Mouse (Mus musculus) bone marrow macrophage, adult 2 months (primary cell): ENCODE results near the gene Ankfy1. TPM values are rescaled to one million over a fixed set of nuclear protein-coding genes. Genes with fewer than 3 reads are reported as not detected.

Experiments used
- H3K27ac ChIP-seq: 2 replicates; pipeline ENCODE4 v1.5.1; 2012; ENCODE audit warnings: low read depth, low read length; ENCODE audit not compliant: insufficient read depth
- H3K4me1 ChIP-seq: 2 replicates; pipeline ENCODE4 v1.6.1; 2012; ENCODE audit warnings: low read length; ENCODE audit not compliant: control insufficient read depth, insufficient read depth
- H3K4me3 ChIP-seq: 2 replicates; pipeline ENCODE4 v1.5.1; 2012; ENCODE audit warnings: mild to moderate bottlenecking, low read length, moderate library complexity; ENCODE audit not compliant: insufficient read depth
- CTCF ChIP-seq: IDR thresholded peaks from 2 replicates; pipeline ENCODE4 v1.5.1; 2012; ENCODE audit warnings: low read depth, mild to moderate bottlenecking, low read length, moderate library complexity
- POLR2A ChIP-seq: IDR thresholded peaks from 2 replicates; pipeline ENCODE4 v1.6.1; 2012; ENCODE audit warnings: mild to moderate bottlenecking, low read depth, low read length, borderline replicate concordance
- polyA plus RNA-seq: library from polyadenylated mRNA; stranded (reverse); fragments of >200 nt; gene quantifications from 2 replicates; pipeline ENCODE4 v1.2.4, GENCODE M21; 2012; ENCODE audit not compliant: missing spikeins, insufficient read depth, insufficient read length

The Ankfy1 gene
- polyA plus RNA-seq, 1 experiment: 78.6 TPM

- TF ChIP-seq POLR2A (no peak), CTCF (no peak)
- H3K4me1 ChIP-seq: peaks cover 18% of the 10 kb centered on the region
- no peak overlapping the region for H3K4me3 ChIP-seq
- H3K27ac ChIP-seq: no peak overlapping the region
Observed at GRCm38 (mm10) chr11:72778957-72779356, 89.2 kb downstream of the Ankfy1 start.

DNA sequence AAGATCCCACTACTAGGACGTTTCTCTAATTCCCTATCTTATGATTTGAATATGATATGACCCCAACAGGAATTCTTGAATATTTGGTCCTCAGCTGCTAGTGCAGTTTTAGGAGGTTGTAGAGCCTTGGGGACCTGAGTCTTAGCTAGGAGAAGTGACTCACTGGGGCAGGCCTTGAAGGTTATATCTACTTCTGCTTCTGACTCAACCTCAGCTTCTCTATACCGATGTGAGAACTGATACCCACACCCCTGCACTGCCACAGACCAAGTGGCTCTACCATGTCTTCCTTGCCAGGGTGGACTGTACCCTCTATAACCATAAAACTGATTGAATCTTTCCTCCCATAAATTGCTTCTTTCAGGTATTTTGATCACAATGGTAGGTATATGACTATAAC is 92.3 kb downstream of the Ankfy1 start:
- TF ChIP-seq CTCF (no peak), POLR2A (no peak)
- Histone ChIP-seq H3K4me3 (no peak overlapping the region), H3K4me1 (peaks cover 18% of the 10 kb centered on the region), H3K27ac (no peak overlapping the region)

GRCm38 (mm10) chr11:72782503-72782902 is 92.7 kb downstream of the Ankfy1 start:
- no peak for TF ChIP-seq CTCF
- Histone ChIP-seq H3K4me3 (no peak overlapping the region), H3K4me1 (peaks cover 18% of the 10 kb centered on the region), H3K27ac (no peak overlapping the region)

- no peak overlapping the region for H3K27ac ChIP-seq
- peaks cover 4% of the 10 kb centered on the region for H3K4me1 ChIP-seq
- no peak overlapping the region for H3K4me3 ChIP-seq
- TF ChIP-seq POLR2A (no peak), CTCF (no peak)
Observed at GRCm38 (mm10) chr11:72792033-72792432, 102.2 kb downstream of the Ankfy1 start.

GRCm38 (mm10) chr11:72795149-72795454 is 105.3 kb downstream of the Ankfy1 start:
- Histone ChIP-seq H3K27ac (peak overlapping the region; percentile 69), H3K4me3 (peak overlapping the region; percentile 76), H3K4me1 (peaks cover 4% of the 10 kb centered on the region)
- TF ChIP-seq POLR2A: no peak
- TF ChIP-seq CTCF: no peak

- TF ChIP-seq CTCF: no peak
- TF ChIP-seq POLR2A: no peak
- H3K4me1 ChIP-seq: peaks cover 4% of the 10 kb centered on the region
- peak within 1 kb of the TSS; percentile 69 for H3K27ac ChIP-seq
- H3K4me3 ChIP-seq: peak within 1 kb of the TSS; percentile 76
Observed at GRCm38 (mm10) chr11:72795455-72796295, 105.9 kb downstream of the Ankfy1 start, which contains the start of the genes Cyb5d2 and Zzef1. Gene Cyb5d2 (minus strand): TSS chr11:72796142. Gene Zzef1 (plus strand): TSS chr11:72796226.

DNA sequence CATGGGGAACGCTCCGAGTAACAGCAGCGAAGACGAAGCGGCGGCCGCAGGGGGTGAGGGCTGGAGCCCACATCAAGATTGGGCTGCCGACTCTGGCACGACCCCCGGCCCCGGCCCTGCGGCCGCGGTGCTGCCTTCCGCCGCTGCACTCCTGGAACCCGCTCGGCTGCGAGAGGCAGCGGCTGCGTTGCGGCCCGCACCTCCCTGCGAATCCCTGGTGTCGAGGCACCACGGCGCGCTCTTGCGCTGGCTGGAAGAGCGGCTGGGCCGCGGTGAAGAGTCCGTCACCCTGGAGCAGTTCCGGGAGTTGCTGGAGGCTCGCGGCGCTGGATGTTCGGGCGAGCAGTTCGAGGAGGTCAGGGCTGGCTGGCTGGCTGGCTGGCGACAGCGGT is 106.5 kb downstream of the Ankfy1 start:
- H3K27ac ChIP-seq: peak overlapping the region; percentile 11; the same call in 1 of the 2 replicates
- H3K4me1 ChIP-seq: peaks cover 4% of the 10 kb centered on the region
- no peak for TF ChIP-seq CTCF
- TF ChIP-seq POLR2A: no peak

DNA sequence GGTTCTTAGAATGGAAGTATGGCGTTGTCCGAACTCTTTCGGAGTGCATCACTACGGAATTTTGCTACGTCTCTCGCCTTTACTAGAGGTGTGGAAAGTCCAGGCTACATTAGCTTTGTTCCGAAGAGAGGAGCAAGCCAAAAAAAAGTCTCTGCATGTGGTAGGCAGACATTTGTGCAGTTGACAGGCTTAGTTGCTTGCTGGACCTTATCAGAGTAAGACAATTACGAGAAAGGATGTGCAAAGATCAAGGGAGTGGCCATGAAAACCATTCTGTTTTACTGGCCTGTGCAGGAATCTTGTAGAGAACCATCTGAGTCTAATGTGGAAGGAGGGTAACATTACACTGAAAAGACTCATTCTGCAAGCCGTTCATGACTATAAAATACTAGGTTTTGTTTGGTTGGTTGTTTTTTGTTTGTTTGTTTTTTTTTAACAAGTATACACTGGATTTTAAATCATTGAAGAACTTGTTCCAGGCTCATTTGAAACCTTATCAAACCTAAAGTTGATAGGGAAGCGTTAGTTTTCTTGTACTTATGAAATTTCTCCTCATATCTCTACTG is 107.0 kb downstream of the Ankfy1 start:
- TF ChIP-seq CTCF (no peak), POLR2A (no peak)
- Histone ChIP-seq H3K27ac (no peak overlapping the region), H3K4me1 (peaks cover 4% of the 10 kb centered on the region), H3K4me3 (peak overlapping the region; percentile 76)

More for the DNA sequence above, 106.5 kb downstream of the Ankfy1 start:
- peak overlapping the region; percentile 76 for H3K4me3 ChIP-seq

- Histone ChIP-seq H3K27ac (no peak overlapping the region), H3K4me1 (peaks cover 4% of the 10 kb centered on the region), H3K4me3 (no peak overlapping the region)
- TF ChIP-seq CTCF (no peak), POLR2A (no peak)
Observed at GRCm38 (mm10) chr11:72798112-72798511, 108.3 kb downstream of the Ankfy1 start.

DNA sequence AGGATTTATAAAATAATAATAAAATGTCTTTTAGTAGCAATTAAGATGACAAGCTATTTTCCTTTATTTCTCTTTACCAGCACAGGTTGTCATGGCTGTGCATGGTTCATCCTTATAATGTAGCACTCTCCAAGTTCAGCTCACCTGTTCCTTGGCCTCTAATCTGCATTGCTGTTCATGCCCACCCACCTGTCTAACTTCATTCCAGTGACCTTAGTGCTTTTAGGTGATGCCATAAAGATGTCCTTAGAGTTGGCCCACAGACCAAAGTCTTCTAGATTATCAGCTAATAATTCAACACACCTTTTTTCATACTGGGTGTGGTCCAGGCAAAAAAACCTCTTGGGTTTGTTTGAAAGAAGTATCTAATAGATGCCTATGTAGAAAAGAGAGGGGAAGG is 111.4 kb downstream of the Ankfy1 start:
- TF ChIP-seq POLR2A (no peak), CTCF (no peak)
- Histone ChIP-seq H3K4me1 (peaks cover 5% of the 10 kb centered on the region), H3K27ac (no peak overlapping the region), H3K4me3 (no peak overlapping the region)
